Mouse (Mus musculus): ENCODE measurements around the gene Lgals2. TPM values are rescaled to one million over a fixed set of nuclear protein-coding genes. Genes with fewer than 3 reads are reported as not detected.

The Lgals2 gene
- polyA plus RNA-seq, 1 experiment from 2014 or later, result not detected

DNA sequence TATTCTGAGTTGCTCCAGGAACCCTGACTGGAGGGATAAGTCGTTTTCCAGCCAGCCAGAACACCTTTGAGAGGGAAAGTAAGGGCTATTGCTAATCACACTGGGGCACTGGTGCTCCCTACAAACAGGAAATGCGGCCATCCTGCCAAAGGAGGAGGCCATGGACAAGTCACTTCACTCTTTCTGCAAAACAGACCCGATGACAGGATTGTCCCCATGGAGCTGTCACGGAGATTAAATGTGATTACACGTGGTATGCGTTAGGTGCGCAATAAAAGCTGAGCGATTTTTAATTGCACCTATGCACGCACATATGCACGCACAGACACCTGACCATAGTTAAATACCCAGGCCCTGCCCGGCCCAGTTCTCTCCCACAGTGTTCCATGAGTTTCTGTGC lies 14.6 kb downstream of the Lgals2 start:
- Histone ChIP-seq H3K9ac (no peak overlapping the region), H3K4me1 (replicated peaks) (peaks cover 71% of the 10 kb centered on the region), H3K4me3 (no peak overlapping the region), H3K36me3 (no peaks in the 10 kb centered on the region), H3K9me3 (no peaks in the 10 kb centered on the region), H3K4me2 (no peak overlapping the region), H3K27me3 (peaks cover 45% of the 10 kb centered on the region), H3K27ac (no peak overlapping the region)
- WGBS, result 45% methylated on average over 11 of the region's 11 CpGs
- no peak for ATAC-seq (ENCODE audit: low FRiP score)

DNA sequence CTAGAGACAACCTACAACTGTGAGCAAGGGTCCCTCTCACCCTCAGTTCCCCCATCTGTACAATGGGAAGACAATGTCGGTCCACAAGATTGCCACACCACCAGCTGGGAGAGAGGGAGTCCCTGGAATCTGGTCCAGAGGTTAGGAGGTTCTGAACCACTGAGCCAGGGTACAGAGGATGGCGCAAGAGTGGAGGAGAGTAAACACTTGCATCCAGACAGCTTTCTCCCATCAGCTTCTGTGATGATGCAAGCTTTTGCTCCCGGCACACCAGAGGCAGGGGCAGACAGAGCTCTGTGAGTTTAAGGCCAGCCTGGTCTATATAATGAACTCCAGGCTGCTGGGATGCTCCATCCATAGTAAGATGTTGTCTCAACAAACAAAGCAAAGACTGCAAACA lies 15.1 kb downstream of the Lgals2 start:
- Histone ChIP-seq H3K36me3 (no peaks in the 10 kb centered on the region), H3K9me3 (no peaks in the 10 kb centered on the region), H3K9ac (peak overlapping the region; percentile 3; the same call in 1 of the 2 replicates), H3K4me1 (replicated peaks) (peaks cover 71% of the 10 kb centered on the region), H3K27ac (peak overlapping the region; percentile 55; the same call in 1 of the 2 replicates), H3K27me3 (peaks cover 41% of the 10 kb centered on the region), H3K4me2 (no peak overlapping the region), H3K4me3 (no peak overlapping the region)
- 46% methylated on average over 3 of the region's 3 CpGs for WGBS
- no peak for ATAC-seq (ENCODE audit: low FRiP score)

DNA sequence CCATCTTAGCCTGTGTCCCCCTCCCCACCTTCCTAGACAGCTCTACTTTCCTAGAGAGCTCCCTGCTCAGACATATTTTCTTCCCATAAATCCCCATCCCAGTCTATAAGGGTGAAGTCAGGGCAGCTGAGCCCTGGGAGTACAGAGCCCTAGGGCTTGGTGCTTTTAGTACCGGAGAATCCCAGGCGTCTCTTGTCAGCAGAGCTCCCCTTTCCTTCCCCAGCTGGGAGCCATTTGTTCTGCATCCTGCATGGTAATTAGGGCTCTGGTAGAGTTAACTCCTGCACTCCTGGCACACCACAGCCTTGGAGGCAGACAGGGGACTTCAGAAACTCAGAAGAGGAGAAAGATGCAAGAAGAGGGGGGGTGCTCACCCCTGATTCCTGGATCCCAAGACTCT lies 15.6 kb downstream of the Lgals2 start:
- no peaks in the 10 kb centered on the region for H3K9me3 ChIP-seq
- H3K9ac ChIP-seq, result peak overlapping the region; percentile 3; the same call in 1 of the 2 replicates
- peaks cover 72% of the 10 kb centered on the region for H3K4me1 ChIP-seq (replicated peaks)
- H3K27me3 ChIP-seq, result peaks cover 38% of the 10 kb centered on the region
- H3K4me2 ChIP-seq, result 0 out of 2 replicates have a peak overlapping the region, but pooled peaks have one; percentile 18
- H3K36me3 ChIP-seq, result no peaks in the 10 kb centered on the region
- H3K4me3 ChIP-seq, result no peak overlapping the region
- peak; percentile 41; the same call in 1 of the 2 replicates for ATAC-seq (ENCODE audit: low FRiP score)
- H3K27ac ChIP-seq, result peak overlapping the region; percentile 67
- 0% methylated on average over 2 of the region's 2 CpGs for WGBS

DNA sequence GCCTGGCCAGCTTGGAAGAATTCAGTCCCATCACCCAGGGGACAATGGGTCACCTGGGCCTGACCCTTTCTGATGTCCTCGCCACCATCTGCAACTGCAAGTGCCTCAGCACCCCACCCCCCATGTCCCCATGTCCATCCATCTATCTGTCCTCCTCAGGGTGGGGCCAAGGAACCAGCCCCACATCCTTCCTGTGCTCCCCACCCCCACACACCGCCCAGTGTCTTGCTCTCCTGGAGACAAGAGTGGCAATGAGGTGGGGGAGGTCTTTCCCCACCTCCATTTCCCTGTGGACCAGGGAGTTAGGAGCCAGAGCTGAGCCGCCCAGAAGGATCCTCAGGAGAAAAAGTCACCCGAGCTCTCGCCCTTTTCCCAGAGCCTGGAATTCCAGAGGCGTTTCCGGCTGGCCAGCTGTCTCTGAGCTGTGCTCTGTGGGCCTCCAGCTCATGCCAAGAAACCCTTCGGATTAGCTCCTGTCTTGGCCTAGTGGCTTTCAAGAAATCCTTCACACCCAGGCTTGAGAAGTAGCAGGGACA lies 19.2 kb downstream of the Lgals2 start:
- H3K9ac ChIP-seq, result no peak overlapping the region
- no peaks in the 10 kb centered on the region for H3K9me3 ChIP-seq
- no peaks in the 10 kb centered on the region for H3K36me3 ChIP-seq
- ATAC-seq (ENCODE audit: low FRiP score), result no peak
- H3K27ac ChIP-seq, result peak overlapping the region; percentile 76
- H3K4me2 ChIP-seq, result no peak overlapping the region
- peaks cover 4% of the 10 kb centered on the region for H3K27me3 ChIP-seq
- 16% methylated on average over 8 of the region's 8 CpGs for WGBS
- no peak overlapping the region for H3K4me3 ChIP-seq
- peaks cover 69% of the 10 kb centered on the region for H3K4me1 ChIP-seq (replicated peaks)

DNA sequence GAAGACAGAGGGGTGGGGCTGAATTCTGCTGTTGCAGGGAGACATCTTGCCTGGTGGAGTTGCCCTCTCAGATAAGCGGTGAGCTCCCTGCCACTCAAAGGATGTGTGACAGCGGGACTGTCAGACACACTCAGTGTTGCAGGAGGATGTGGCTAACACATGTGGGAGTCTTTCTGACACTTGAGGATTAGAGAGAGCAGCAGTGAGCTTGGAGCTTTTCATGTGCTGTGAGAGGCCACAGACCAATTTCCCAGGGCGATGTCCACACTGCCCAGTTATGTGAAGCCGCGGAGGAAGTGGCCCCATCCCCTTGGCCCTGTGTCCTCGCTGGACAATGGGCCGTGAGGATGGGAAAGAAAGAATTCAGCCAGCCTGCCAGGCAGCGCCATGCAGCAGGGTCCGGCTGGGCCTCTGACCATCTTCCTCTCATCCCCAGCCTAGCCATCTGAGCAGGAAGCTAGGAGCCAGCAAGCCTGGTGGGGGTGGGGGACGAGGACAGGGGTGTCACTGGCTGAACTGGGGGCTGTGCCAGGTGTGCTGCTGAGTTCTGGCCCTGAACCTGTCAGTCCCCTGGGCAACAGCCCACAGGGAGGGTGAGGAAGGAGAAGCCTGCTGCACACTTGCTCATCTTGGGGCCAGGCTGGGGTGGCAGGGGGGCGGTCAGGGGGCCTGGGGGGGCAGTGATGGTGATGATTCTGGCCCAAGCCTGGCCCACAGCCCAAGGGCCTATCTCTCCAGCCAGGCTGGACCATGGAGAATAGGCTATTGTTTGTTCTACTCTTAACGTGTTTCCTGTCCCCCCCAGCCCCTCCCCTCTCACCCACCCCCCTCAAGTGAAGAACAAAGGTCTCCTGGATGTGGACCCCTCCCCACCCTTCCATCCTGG lies 19.9 kb downstream of the Lgals2 start:
- Histone ChIP-seq H3K4me1 (replicated peaks) (peaks cover 62% of the 10 kb centered on the region), H3K27ac (peak overlapping the region; percentile 76), H3K9me3 (no peaks in the 10 kb centered on the region), H3K4me2 (no peak overlapping the region), H3K4me3 (no peak overlapping the region), H3K27me3 (no peaks in the 10 kb centered on the region), H3K36me3 (no peaks in the 10 kb centered on the region), H3K9ac (peak overlapping the region; percentile 53)
- no peak for ATAC-seq (ENCODE audit: low FRiP score)
- WGBS, result 5% methylated on average over 11 of the region's 12 CpGs

DNA sequence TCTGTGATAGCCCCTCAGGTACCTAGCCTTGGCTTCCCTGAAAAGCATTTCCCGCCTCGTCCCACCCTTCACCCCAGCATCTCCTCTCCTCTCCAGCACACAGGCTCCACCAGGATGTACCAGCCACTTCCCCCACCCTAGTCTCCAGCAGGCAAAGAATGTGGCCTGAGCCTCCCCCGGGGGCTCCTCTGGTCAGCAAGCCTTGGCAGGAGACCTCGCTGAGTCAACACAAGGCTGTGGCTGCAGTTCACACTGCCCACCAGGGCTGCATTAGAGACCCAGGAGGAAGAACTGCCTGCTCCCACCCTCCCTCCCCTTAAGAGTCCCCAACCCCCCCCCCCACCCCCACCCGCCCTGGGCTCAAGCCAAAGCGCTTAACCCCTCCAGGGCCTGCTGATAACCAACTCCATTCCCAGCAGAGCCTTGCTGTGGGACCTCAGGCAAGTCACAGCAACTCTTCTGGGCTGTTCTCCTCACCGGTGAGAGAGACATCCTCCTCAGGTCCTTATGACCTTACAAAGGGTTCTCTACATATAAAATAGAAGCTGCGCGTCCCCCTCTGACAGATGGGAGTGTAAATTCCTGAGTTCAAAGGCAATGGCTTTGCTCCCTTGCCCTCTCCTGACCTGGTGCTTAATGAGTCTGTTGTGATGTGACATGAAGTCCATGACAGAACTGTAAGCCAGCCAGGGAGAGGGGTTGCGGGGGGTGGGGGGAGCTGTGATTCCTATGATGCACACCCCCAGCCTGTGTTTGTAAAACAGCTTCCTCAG lies 20.9 kb downstream of the Lgals2 start:
- H3K9me3 ChIP-seq, result no peaks in the 10 kb centered on the region
- no peak for ATAC-seq (ENCODE audit: low FRiP score)
- H3K27me3 ChIP-seq, result no peaks in the 10 kb centered on the region
- H3K4me2 ChIP-seq, result no peak overlapping the region
- H3K27ac ChIP-seq, result peak overlapping the region; percentile 76
- no peak overlapping the region for H3K4me3 ChIP-seq
- peaks cover 51% of the 10 kb centered on the region for H3K4me1 ChIP-seq (replicated peaks)
- no peak overlapping the region for H3K9ac ChIP-seq
- WGBS, result 43% methylated on average over 10 of the region's 10 CpGs
- no peaks in the 10 kb centered on the region for H3K36me3 ChIP-seq

DNA sequence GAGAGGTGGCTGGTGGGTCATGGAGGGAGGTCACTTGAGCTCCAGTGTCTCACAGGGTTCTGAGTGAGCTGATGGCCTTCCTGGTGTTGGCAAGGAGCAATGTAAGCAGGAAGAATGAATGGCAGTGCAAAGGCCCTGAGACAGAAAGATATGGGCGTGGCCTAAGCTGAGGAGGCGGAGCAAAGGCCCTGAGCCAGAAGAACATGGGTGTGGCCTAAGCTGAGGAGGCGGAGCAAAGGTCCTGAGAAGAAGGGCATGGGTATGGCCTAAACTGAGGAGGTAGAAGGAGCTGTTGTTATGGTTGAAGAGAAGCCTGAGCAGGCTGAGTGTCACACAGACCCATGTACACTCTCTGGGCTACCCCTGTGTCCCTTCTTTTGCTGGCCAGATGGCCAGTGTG lies 21.7 kb downstream of the Lgals2 start:
- no peaks in the 10 kb centered on the region for H3K36me3 ChIP-seq
- 93% methylated on average over 3 of the region's 3 CpGs for WGBS
- no peak overlapping the region for H3K9ac ChIP-seq
- H3K4me2 ChIP-seq, result no peak overlapping the region
- no peaks in the 10 kb centered on the region for H3K27me3 ChIP-seq
- H3K4me3 ChIP-seq, result no peak overlapping the region
- ATAC-seq (ENCODE audit: low FRiP score), result peak; percentile 52; the same call in 1 of the 2 replicates
- peak overlapping the region; percentile 68; the same call in 1 of the 2 replicates for H3K27ac ChIP-seq
- no peaks in the 10 kb centered on the region for H3K9me3 ChIP-seq
- peaks cover 44% of the 10 kb centered on the region for H3K4me1 ChIP-seq (replicated peaks)

DNA sequence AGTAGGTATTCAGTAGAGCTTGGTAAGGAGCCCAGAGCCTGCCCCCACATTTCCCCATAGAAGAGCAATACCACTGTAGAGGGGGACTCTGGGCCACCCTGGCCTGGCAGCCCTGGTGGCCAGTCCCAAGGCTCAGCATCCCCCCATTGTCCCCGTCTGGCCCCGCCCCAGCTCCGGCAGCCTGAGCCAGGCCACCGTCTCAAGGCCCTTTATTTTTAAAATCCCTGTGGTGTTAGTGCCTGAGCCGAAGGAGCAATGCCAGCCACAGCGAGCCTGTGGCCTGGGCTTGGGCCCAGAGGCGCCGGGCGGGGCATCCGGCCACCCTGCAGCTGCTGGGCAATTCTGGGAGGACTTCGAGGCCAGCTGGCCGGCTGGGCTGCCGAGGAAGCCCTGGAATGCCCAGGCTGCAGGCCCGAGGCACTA lies 22.6 kb downstream of the Lgals2 start:
- Histone ChIP-seq H3K4me1 (replicated peaks) (peaks cover 53% of the 10 kb centered on the region), H3K9ac (peak overlapping the region; percentile 53), H3K27ac (peak overlapping the region; percentile 68), H3K4me3 (no peak overlapping the region), H3K36me3 (no peaks in the 10 kb centered on the region), H3K27me3 (peaks cover 8% of the 10 kb centered on the region; the same call in 1 of the 2 replicates), H3K4me2 (no peak overlapping the region), H3K9me3 (no peaks in the 10 kb centered on the region)
- WGBS, result 19% methylated on average over 14 of the region's 14 CpGs
- peak; percentile 55 for ATAC-seq (ENCODE audit: low FRiP score)

DNA sequence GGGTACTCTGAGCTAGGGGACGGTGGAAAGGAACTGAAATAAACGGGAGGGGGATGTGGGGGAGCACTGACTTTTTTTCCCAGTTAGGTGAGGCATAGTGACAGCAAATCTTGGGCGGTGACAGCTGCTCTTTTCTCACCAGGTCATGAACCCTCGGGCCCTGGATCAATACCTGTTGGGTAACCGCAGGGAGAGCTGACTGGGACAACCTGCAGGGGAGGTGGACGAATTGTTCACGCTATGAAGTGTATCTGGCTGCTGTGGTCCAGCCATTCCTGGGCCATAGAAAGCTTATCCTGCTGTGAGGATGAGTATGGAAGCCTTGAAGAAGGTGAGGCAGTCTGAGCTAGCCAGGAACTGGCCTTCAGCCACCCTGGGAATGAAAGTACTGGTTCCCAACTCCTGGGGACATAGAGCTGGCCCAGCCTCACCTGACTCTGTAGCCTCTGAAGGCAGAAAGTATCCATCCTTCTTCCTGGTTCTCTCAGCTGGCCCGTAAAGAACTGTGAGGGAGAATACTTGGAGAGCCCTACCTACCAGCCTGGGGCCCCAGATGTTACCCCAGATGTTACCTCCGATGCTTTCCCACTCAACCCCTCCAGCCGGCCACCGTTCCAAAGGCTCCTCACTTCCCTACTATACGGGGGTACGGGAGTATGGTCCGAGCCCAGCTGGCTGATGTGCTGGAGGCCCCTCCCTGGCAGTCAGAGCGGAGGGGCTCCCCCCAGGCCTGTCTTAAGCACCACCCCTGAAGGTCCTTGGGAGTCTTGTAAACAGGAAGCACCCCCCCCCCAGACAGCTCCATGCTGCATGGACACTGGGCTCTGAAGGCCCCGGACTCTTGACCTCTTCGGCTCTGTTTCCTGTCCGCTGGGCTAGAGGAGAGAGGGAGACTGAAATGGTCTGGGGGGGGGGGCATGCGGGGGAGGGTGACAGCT lies 23.3 kb downstream of the Lgals2 start:
- Histone ChIP-seq H3K4me2 (no peak overlapping the region), H3K27me3 (peaks cover 15% of the 10 kb centered on the region), H3K9me3 (no peaks in the 10 kb centered on the region), H3K36me3 (no peaks in the 10 kb centered on the region), H3K4me1 (replicated peaks) (peaks cover 54% of the 10 kb centered on the region), H3K9ac (peak overlapping the region; percentile 53; the same call in 1 of the 2 replicates), H3K4me3 (no peak overlapping the region), H3K27ac (peak overlapping the region; percentile 68)
- WGBS, result 55% methylated on average over 18 of the region's 19 CpGs
- ATAC-seq (ENCODE audit: low FRiP score), result peak; percentile 12; the same call in 1 of the 2 replicates

DNA sequence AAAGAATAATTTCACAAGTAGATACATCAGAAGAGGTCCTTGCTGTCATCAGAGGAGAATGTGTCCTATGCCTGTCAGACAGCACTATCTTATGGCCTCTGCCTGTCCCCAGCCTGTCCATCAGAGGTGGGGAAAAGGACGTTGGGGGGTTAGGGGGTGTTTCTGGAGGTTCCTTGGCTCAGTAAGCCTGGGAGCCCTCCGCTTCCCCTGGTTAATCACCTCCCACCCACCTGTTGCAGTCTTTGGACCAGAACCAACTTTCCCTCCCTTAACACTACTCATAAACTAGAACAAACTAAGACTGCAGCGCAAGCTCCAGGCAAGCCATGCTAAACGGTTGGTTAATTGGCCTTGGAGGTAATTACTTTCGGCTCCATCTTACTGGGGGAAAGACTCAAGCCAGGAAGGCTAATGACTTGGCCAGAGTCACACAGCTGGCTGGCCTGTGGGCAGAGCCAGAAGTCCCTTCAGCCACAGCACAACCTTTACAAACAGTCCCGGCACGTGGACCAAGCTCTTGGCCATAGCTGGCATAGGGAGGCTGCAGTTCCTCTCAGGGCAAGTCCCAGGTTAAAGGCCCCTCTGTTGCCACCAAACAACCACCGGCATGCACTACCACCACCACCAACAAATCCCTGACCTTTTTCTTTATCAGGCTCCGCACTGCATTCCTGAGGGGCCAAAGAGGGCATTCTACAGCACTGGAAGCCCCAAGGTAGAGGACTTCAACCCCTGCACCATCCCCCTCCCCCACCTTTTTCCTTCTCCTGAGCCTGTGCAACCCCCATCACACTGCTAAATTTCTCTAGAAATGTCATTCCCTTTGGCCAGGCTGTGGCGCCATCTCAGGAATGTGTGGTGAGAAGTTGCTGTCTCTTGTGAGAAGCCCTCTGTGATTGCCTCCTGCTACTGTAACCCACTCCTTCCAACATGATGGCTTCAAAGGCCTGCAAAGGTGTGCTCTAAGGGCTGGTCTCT lies 24.3 kb downstream of the Lgals2 start:
- H3K9me3 ChIP-seq, result no peaks in the 10 kb centered on the region
- no peak overlapping the region for H3K9ac ChIP-seq
- no peak overlapping the region for H3K27ac ChIP-seq
- H3K4me2 ChIP-seq, result no peak overlapping the region
- no peak overlapping the region for H3K4me3 ChIP-seq
- no peak for ATAC-seq (ENCODE audit: low FRiP score)
- peaks cover 18% of the 10 kb centered on the region for H3K27me3 ChIP-seq
- H3K36me3 ChIP-seq, result no peaks in the 10 kb centered on the region
- peaks cover 52% of the 10 kb centered on the region for H3K4me1 ChIP-seq (replicated peaks)
- 76% methylated on average over 10 of the region's 10 CpGs for WGBS
